Mouse (Mus musculus) kidney, embryonic 14.5 days (tissue): ENCODE results near the gene Mrpl4. TPM values are rescaled to one million over a fixed set of nuclear protein-coding genes. Genes with fewer than 3 reads are reported as not detected.

Experiments
- ATAC-seq: fragments of 200-750 bp; cut with Nextera tagmentation; 2 replicates; pipeline ENCODE4 v1.8.0; 2017; ENCODE audit warnings: moderate number of reproducible peaks, mild to moderate bottlenecking, moderate TSS enrichment, moderate library complexity; ENCODE audit not compliant: low FRiP score, low TSS enrichment
- H3K27ac ChIP-seq: fragments of 300-500 bp; sonication (generic); 2 replicates; pipeline ENCODE4 v1.5.1; 2014; ENCODE audit warnings: low read depth, mild to moderate bottlenecking, low read length, moderate library complexity, mixed read lengths
- H3K27me3 ChIP-seq: fragments of 300-500 bp; sonication (generic); 2 replicates; pipeline ENCODE4 v1.6.1; 2014; ENCODE audit warnings: mild to moderate bottlenecking, low read length; ENCODE audit not compliant: control insufficient read depth, insufficient read depth
- H3K36me3 ChIP-seq: fragments of 300-500 bp; sonication (generic); 2 replicates; pipeline ENCODE4 v1.6.1; 2014; ENCODE audit warnings: low read length, mixed read lengths; ENCODE audit not compliant: control insufficient read depth, insufficient read depth
- H3K4me1 ChIP-seq: fragments of 300-500 bp; sonication (generic); 2 replicates; pipeline ENCODE4 v1.6.1; 2014; ENCODE audit warnings: low read length, mixed read lengths; ENCODE audit not compliant: control insufficient read depth, insufficient read depth
- H3K4me2 ChIP-seq: fragments of 300-500 bp; sonication (generic); replicated peaks from 2 replicates; pipeline ENCODE4 v1.6.1; 2014; ENCODE audit warnings: low read depth, mild to moderate bottlenecking, low read length
- H3K4me3 ChIP-seq: fragments of 300-500 bp; sonication (generic); 2 replicates; pipeline ENCODE4 v1.5.1; 2014; ENCODE audit warnings: mild to moderate bottlenecking, low read length
- H3K9ac ChIP-seq: fragments of 300-500 bp; sonication (generic); 2 replicates; pipeline ENCODE4 v1.6.1; 2014; ENCODE audit warnings: low read depth, mild to moderate bottlenecking, low read length, moderate library complexity
- H3K9me3 ChIP-seq: fragments of 300-500 bp; sonication (generic); 2 replicates; pipeline ENCODE4 v1.6.1; 2016; ENCODE audit warnings: low read length; ENCODE audit not compliant: control insufficient read depth
- WGBS: fragments of 180-500 bp; shearing (Covaris S2); extraction: QIAGEN DNeasy Blood & Tissue Kit; methylation state at CpG from one replicate; pipeline ENCODE4 v1.1.7; 2014; 5-methylcytosine and 5-hydroxymethylcytosine counted together
- polyA plus RNA-seq: library from polyadenylated mRNA; unstranded; fragments of >200 nt; fragmentation: Nextera tagmentation; extraction: Ambion mirVana; gene quantifications from 2 replicates; pipeline ENCODE4 v1.2.1, GENCODE M21; 2014

The Mrpl4 gene
- polyA plus RNA-seq, 1 experiment from 2014 or later, result 145 TPM

DNA sequence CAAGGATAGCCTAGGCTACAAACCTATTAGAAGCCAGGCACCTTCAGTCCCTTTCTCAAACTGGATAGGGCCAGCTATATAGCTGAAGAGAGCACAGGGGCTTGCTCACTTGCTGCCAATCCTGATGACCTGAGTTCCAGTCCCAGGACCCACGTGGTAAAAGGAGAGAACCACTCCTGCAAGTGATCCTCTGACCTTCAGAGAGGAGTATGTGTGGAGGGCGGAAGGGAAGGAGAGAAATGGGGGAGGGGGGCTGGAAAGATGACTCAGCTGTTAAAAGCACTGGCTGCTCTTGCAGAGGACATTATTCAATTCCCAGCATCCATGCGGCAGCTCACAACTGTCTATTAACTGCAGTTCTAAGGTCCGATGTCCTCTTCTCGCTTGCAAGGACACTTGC is 23.4 kb upstream of the Mrpl4 start:
- H3K9me3 ChIP-seq, result no peaks in the 10 kb centered on the region
- H3K4me2 ChIP-seq, result no peak overlapping the region
- peak overlapping the region; percentile 51; the same call in 1 of the 2 replicates for H3K27ac ChIP-seq
- no peak overlapping the region for H3K4me3 ChIP-seq
- WGBS, result 51% methylated on average over 5 of the region's 5 CpGs
- no peak for ATAC-seq
- no peak overlapping the region for H3K9ac ChIP-seq
- peaks cover 18% of the 10 kb centered on the region for H3K4me1 ChIP-seq
- H3K36me3 ChIP-seq, result no peaks in the 10 kb centered on the region
- no peaks in the 10 kb centered on the region for H3K27me3 ChIP-seq

DNA sequence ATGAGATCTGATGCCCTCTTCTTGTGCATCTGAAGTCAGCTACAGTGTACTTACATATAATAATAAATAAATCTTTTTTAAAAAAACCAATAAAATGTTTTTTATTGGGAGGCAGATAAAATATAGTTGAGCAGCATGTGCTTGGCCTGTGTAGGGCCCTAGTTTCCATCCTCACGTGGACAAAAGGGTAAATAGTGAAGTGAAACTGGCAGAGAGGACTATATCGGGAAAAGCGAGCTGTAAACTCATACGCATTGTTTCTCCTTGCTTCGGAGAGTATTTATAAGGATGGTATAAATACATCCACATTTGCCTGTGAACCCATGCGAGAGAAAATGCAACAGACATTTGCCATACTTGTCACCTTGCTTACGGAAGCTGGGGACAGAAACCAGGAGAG is 22.8 kb upstream of the Mrpl4 start:
- no peak for ATAC-seq
- WGBS, result 90% methylated on average over 7 of the region's 7 CpGs
- Histone ChIP-seq H3K9ac (no peak overlapping the region), H3K27me3 (no peaks in the 10 kb centered on the region), H3K4me3 (no peak overlapping the region), H3K9me3 (no peaks in the 10 kb centered on the region), H3K27ac (no peak overlapping the region), H3K36me3 (no peaks in the 10 kb centered on the region), H3K4me2 (no peak overlapping the region), H3K4me1 (peaks cover 12% of the 10 kb centered on the region)

DNA sequence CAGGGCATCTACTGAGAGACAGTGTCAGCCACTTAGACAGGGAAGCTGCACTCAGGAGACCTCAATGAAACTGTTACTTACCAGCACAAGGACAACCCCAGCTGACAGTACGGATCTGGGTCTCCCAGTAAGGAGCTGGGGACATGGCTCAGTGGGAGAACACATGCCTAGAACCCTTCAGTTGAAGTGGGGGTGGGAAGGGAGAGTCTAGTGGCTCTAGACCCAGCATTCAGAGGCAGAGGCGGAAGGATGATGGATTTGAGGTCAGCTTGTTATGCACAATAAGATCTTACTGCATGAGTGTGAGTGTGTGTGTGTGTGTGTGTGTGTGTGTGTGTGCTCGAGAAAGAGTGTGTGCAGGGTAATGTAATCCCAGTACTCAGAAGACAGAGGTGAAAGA is 20.4 kb upstream of the Mrpl4 start:
- Histone ChIP-seq H3K4me3 (no peak overlapping the region), H3K9ac (no peak overlapping the region), H3K9me3 (no peaks in the 10 kb centered on the region), H3K36me3 (no peaks in the 10 kb centered on the region), H3K27me3 (no peaks in the 10 kb centered on the region), H3K27ac (no peak overlapping the region), H3K4me2 (no peak overlapping the region), H3K4me1 (0 out of 2 replicates have a peak, but pooled peaks cover 7% of the 10 kb centered on the region)
- 68% methylated on average over 3 of the region's 3 CpGs for WGBS
- no peak for ATAC-seq

DNA sequence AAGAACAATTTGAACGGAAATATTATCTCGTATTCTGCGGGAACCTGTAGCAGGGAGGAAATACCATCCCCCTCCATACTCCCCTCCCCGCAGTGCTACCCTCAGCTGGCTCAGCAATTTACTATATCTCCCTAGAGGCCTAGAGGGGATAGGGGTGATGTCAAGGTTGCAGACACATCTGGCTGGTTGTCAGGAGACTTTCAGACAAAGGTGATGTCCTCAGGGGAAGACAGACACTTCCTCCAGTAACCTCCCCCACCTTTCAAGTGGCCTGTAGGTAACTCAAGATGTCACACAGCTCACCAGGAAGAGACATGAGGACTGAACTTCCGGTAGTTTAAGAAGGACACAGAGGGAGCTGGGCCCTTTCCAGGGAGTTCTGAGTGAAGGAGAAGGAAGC is 19.4 kb upstream of the Mrpl4 start:
- WGBS, result 29% methylated on average over 5 of the region's 5 CpGs
- Histone ChIP-seq H3K27me3 (no peaks in the 10 kb centered on the region), H3K27ac (no peak overlapping the region), H3K4me2 (no peak overlapping the region), H3K4me3 (no peak overlapping the region), H3K4me1 (0 out of 2 replicates have a peak, but pooled peaks cover 7% of the 10 kb centered on the region), H3K9ac (no peak overlapping the region), H3K9me3 (no peaks in the 10 kb centered on the region), H3K36me3 (no peaks in the 10 kb centered on the region)
- ATAC-seq, result no peak

DNA sequence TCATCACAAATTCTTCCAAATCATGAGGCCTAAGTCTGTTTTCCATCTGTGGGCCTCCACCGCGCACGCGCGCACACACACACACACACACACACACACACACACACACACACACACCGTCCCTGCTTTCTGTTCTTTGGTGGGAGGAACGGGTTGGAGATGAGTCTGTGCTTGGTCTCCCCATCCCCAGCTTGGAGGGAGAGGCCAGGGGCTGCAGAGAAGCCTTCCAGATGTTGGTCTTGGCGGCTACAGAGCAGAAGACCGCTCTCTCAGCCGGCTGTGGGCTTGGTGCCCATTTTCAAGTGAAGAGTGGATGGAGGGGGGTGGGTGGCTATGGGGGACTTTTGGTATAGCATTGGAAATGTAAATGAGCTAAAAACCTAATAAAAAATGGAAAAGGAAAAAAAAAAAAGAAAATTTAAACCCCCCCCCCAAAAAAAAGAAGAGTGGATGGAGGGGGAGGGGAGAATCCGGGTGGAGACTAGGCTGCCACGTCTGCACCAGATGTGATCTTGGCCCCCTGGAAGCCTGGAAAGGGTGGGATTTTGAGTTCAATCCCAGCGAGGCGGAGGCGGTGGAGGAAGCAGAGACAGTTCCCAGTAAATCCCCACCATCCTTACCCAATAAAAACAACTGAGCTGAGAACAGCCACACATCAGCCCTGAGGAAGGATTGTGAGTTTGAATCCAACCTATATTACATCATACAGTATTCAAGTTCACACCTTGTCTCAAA is 15.4 kb upstream of the Mrpl4 start:
- Histone ChIP-seq H3K27me3 (no peaks in the 10 kb centered on the region; the same call in 1 of the 2 replicates), H3K27ac (peak overlapping the region; percentile 42; the same call in 1 of the 2 replicates), H3K9me3 (no peaks in the 10 kb centered on the region), H3K4me2 (no peak overlapping the region), H3K4me3 (no peak overlapping the region), H3K9ac (no peak overlapping the region), H3K4me1 (0 out of 2 replicates have a peak, but pooled peaks cover 12% of the 10 kb centered on the region), H3K36me3 (no peaks in the 10 kb centered on the region)
- ATAC-seq, result peak; percentile 75
- 57% methylated on average over 15 of the region's 15 CpGs for WGBS

DNA sequence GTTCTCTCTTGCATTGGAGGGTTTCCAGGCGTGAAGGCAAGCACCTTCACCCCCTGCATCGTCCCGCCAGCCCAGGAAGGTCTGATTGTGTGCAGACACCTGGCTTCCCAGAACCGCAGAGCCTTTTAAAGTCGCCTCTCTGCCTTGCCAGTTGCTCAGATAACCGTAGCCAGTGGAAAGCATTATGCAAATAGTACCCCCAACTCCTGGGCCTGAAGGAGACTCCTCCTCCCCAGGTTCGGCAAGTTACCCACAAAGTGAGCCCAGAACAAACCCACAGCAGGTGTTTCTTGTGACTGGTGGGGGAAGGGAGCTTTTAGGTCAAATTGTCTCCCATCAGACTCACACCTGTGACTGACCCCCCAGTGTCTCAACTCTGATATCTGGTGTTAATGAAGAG is 14.6 kb upstream of the Mrpl4 start:
- Histone ChIP-seq H3K27me3 (no peaks in the 10 kb centered on the region; the same call in 1 of the 2 replicates), H3K4me3 (no peak overlapping the region), H3K9ac (no peak overlapping the region), H3K27ac (peak overlapping the region; percentile 42; the same call in 1 of the 2 replicates), H3K9me3 (no peaks in the 10 kb centered on the region), H3K36me3 (no peaks in the 10 kb centered on the region), H3K4me1 (0 out of 2 replicates have a peak, but pooled peaks cover 10% of the 10 kb centered on the region), H3K4me2 (no peak overlapping the region)
- ATAC-seq, result no peak
- WGBS, result 21% methylated on average over 7 of the region's 7 CpGs

DNA sequence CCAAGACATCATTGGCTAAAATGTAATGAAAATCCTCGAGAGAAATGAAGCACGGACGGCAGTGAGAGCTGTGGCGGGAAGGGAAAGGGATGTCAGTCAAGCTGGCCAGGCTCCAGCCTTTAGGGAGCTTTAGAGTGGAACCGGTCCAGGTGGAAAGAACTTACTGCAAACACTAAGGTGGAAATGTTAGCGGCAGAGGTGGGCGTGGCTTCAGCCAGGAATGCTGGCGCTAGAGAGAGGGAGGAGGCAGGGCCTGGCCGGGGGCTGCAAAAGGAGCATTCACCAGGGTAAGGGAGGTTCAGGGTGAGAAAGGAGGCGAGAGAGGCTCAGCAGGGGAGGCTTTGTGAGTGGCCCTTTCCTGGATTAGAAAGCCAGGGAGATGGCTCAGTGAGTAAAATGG is 11.7 kb upstream of the Mrpl4 start:
- H3K9me3 ChIP-seq, result no peaks in the 10 kb centered on the region
- ATAC-seq, result 0 out of 2 replicates have a peak, but pooled peaks have one; percentile 10
- H3K27me3 ChIP-seq, result no peaks in the 10 kb centered on the region; the same call in 1 of the 2 replicates
- 0 out of 2 replicates have a peak overlapping the region, but pooled peaks have one; percentile 8 for H3K9ac ChIP-seq
- 0 out of 2 replicates have a peak overlapping the region, but pooled peaks have one; percentile 2 for H3K4me3 ChIP-seq
- no peak overlapping the region for H3K27ac ChIP-seq
- WGBS, result 2% methylated on average over 10 of the region's 10 CpGs
- H3K4me1 ChIP-seq, result 0 out of 2 replicates have a peak, but pooled peaks cover 6% of the 10 kb centered on the region
- no peaks in the 10 kb centered on the region for H3K36me3 ChIP-seq
- peak overlapping the region; percentile 21; the same call in 1 of the 2 replicates for H3K4me2 ChIP-seq

DNA sequence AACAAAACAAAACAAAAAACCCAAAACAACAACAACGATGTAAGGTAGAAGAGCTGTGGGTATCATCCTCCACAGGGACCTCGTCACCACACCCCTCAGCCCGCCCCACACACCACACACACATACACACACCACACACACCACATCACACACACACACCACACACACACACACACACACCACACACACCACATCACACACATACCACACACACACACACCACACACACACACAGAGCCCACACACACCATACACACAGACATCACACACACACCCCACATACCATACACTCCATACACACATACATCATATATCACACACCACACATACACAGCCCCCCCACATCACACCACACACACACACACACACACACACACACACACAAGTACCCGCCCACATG is 11.0 kb upstream of the Mrpl4 start:
- H3K9me3 ChIP-seq, result no peaks in the 10 kb centered on the region
- H3K9ac ChIP-seq, result no peak overlapping the region
- no peaks in the 10 kb centered on the region; the same call in 1 of the 2 replicates for H3K27me3 ChIP-seq
- H3K27ac ChIP-seq, result no peak overlapping the region
- no peak overlapping the region for H3K4me2 ChIP-seq
- H3K36me3 ChIP-seq, result no peaks in the 10 kb centered on the region
- 93% methylated on average over 4 of the region's 4 CpGs for WGBS
- H3K4me1 ChIP-seq, result 0 out of 2 replicates have a peak, but pooled peaks cover 6% of the 10 kb centered on the region
- no peak overlapping the region for H3K4me3 ChIP-seq
- no peak for ATAC-seq
